Mouse (Mus musculus) lung, postnatal 0 days (tissue): ENCODE data around the gene Smarcd1.

ENCODE experiments used
- CTCF ChIP-seq: IDR thresholded peaks from 2 replicates; pipeline ENCODE4 v1.5.1; 2016; ENCODE audit warnings: antibody characterized with exemption, mild to moderate bottlenecking
- EP300 ChIP-seq: IDR thresholded peaks from 2 replicates; pipeline ENCODE4 v1.6.1; 2016; ENCODE audit warnings: antibody characterized with exemption, mild to moderate bottlenecking, control low read depth

- TF ChIP-seq EP300 = no peak
- TF ChIP-seq CTCF = no peak
Observed at GRCm38 (mm10) chr15:99740229-99740628, 38.3 kb downstream of the Smarcd1 start.
